Mouse (Mus musculus): Measurements from ENCODE around the gene Tgds. TPM values are rescaled to one million over a fixed set of nuclear protein-coding genes. Genes with fewer than 3 reads are reported as not detected.
A peak's percentile ranks its signal among the peaks of the same experiment; 100 is the strongest.

Gene Tgds
- 22.0 and 26.3 TPM in 2 replicates for polyA plus RNA-seq (2016; fragmentation: Nextera tagmentation; extraction: Ambion mirVana)

- H3K27ac ChIP-seq (replicated peaks), result no peak within 1 kb of the TSS
These were observed at the start of gene Tgds for GRCm38 (mm10) chr14:118132642-118132977. Tgds (minus strand) TSS chr14:118132755.

GRCm38 (mm10) chr14:118180711-118181177 is 48.2 kb upstream of the Tgds start:
- peak overlapping the region; percentile 47 for H3K4me3 ChIP-seq
- H3K9ac ChIP-seq (replicated peaks), result peak overlapping the region; percentile 53
- H3K4me1 ChIP-seq, result no peaks in the 10 kb centered on the region
- no peaks in the 10 kb centered on the region for H3K36me3 ChIP-seq
- ATAC-seq (ENCODE audit: low FRiP score, low read depth), result peak; percentile 69
- peak overlapping the region; percentile 73 for H3K4me2 ChIP-seq (replicated peaks)
- H3K9me3 ChIP-seq, result no peaks in the 10 kb centered on the region
- WGBS, result 2% methylated on average over 10 of the region's 10 CpGs
- H3K27ac ChIP-seq (replicated peaks), result peak overlapping the region; percentile 81
- H3K27me3 ChIP-seq, result no peaks in the 10 kb centered on the region

More at GRCm38 (mm10) chr14:118132642-118132977, at the start of gene Tgds:
- Histone ChIP-seq H3K4me1 (peaks cover 15% of the 10 kb centered on the region), H3K9ac (replicated peaks) (peak within 1 kb of the TSS; percentile 80), H3K36me3 (peaks cover 13% of the 10 kb centered on the region), H3K9me3 (no peaks in the 10 kb centered on the region), H3K4me2 (replicated peaks) (peak within 1 kb of the TSS; percentile 89), H3K4me3 (peak within 1 kb of the TSS; percentile 70), H3K27me3 (peaks cover 6% of the 10 kb centered on the region; the same call in 1 of the 2 replicates)
- WGBS, result 0% methylated on average over 28 of the region's 28 CpGs
- peak; percentile 73 for ATAC-seq (ENCODE audit: low FRiP score, low read depth)

- peak; percentile 91 for ATAC-seq (ENCODE audit: low FRiP score, low read depth)
- peak overlapping the region; percentile 53 for H3K9ac ChIP-seq (replicated peaks)
- H3K27ac ChIP-seq (replicated peaks), result peak overlapping the region; percentile 81
- peak overlapping the region; percentile 73 for H3K4me2 ChIP-seq (replicated peaks)
- WGBS, result under 1% methylated on average over 20 of the region's 20 CpGs
- peak overlapping the region; percentile 47 for H3K4me3 ChIP-seq
- H3K36me3 ChIP-seq, result no peaks in the 10 kb centered on the region
- no peaks in the 10 kb centered on the region for H3K4me1 ChIP-seq
- no peaks in the 10 kb centered on the region for H3K9me3 ChIP-seq
- no peaks in the 10 kb centered on the region for H3K27me3 ChIP-seq
These were observed 47.6 kb upstream of the Tgds start for GRCm38 (mm10) chr14:118180117-118180557.

- Histone ChIP-seq H3K4me1 (no peaks in the 10 kb centered on the region), H3K27me3 (no peaks in the 10 kb centered on the region), H3K9me3 (no peaks in the 10 kb centered on the region), H3K27ac (replicated peaks) (peak overlapping the region; percentile 81), H3K4me2 (replicated peaks) (peak overlapping the region; percentile 73), H3K4me3 (peak overlapping the region; percentile 47), H3K9ac (replicated peaks) (peak overlapping the region; percentile 53), H3K36me3 (no peaks in the 10 kb centered on the region)
- no peak for ATAC-seq (ENCODE audit: low FRiP score, low read depth)
- 32% methylated on average over 7 of the region's 7 CpGs for WGBS
These were observed 47.1 kb upstream of the Tgds start for GRCm38 (mm10) chr14:118179701-118180100.

- Histone ChIP-seq H3K27ac (replicated peaks) (no peak overlapping the region), H3K9me3 (no peaks in the 10 kb centered on the region), H3K4me3 (no peak overlapping the region), H3K9ac (replicated peaks) (no peak overlapping the region), H3K36me3 (no peaks in the 10 kb centered on the region), H3K4me1 (no peaks in the 10 kb centered on the region), H3K27me3 (no peaks in the 10 kb centered on the region), H3K4me2 (replicated peaks) (no peak overlapping the region)
- no peak for ATAC-seq (ENCODE audit: low FRiP score, low read depth)
- 53% methylated on average over 1 of the region's 1 CpGs for WGBS
These were observed 46.7 kb upstream of the Tgds start for GRCm38 (mm10) chr14:118179251-118179650.

GRCm38 (mm10) chr14:118175694-118176085 is 43.1 kb upstream of the Tgds start:
- no peak overlapping the region for H3K4me3 ChIP-seq
- ATAC-seq (ENCODE audit: low FRiP score, low read depth), result no peak
- H3K4me1 ChIP-seq, result no peaks in the 10 kb centered on the region
- H3K36me3 ChIP-seq, result no peaks in the 10 kb centered on the region
- no peaks in the 10 kb centered on the region for H3K9me3 ChIP-seq
- 92% methylated on average over 12 of the region's 12 CpGs for WGBS
- H3K4me2 ChIP-seq (replicated peaks), result no peak overlapping the region
- no peak overlapping the region for H3K27ac ChIP-seq (replicated peaks)
- H3K9ac ChIP-seq (replicated peaks), result no peak overlapping the region
- no peaks in the 10 kb centered on the region for H3K27me3 ChIP-seq

- no peak for ATAC-seq (ENCODE audit: low FRiP score, low read depth)
- H3K36me3 ChIP-seq, result no peaks in the 10 kb centered on the region
- no peak overlapping the region for H3K4me3 ChIP-seq
- H3K27ac ChIP-seq (replicated peaks), result no peak overlapping the region
- no peaks in the 10 kb centered on the region for H3K27me3 ChIP-seq
- 83% methylated on average over 30 of the region's 30 CpGs for WGBS
- no peak overlapping the region for H3K4me2 ChIP-seq (replicated peaks)
- H3K9me3 ChIP-seq, result no peaks in the 10 kb centered on the region
- no peaks in the 10 kb centered on the region for H3K4me1 ChIP-seq
- no peak overlapping the region for H3K9ac ChIP-seq (replicated peaks)
These were observed 42.6 kb upstream of the Tgds start for GRCm38 (mm10) chr14:118175071-118175693.

GRCm38 (mm10) chr14:118173590-118174203 is 41.1 kb upstream of the Tgds start:
- Histone ChIP-seq H3K4me2 (replicated peaks) (no peak overlapping the region), H3K27ac (replicated peaks) (no peak overlapping the region), H3K9me3 (no peaks in the 10 kb centered on the region), H3K9ac (replicated peaks) (no peak overlapping the region), H3K4me3 (no peak overlapping the region), H3K4me1 (no peaks in the 10 kb centered on the region), H3K36me3 (peaks cover 5% of the 10 kb centered on the region), H3K27me3 (no peaks in the 10 kb centered on the region)
- 70% methylated on average over 11 of the region's 11 CpGs for WGBS
- no peak for ATAC-seq (ENCODE audit: low FRiP score, low read depth)

GRCm38 (mm10) chr14:118168776-118169175 is 36.2 kb upstream of the Tgds start:
- peaks cover 8% of the 10 kb centered on the region for H3K36me3 ChIP-seq
- H3K4me1 ChIP-seq, result no peaks in the 10 kb centered on the region
- H3K9ac ChIP-seq (replicated peaks), result no peak overlapping the region
- H3K27me3 ChIP-seq, result no peaks in the 10 kb centered on the region
- 93% methylated on average over 4 of the region's 4 CpGs for WGBS
- ATAC-seq (ENCODE audit: low FRiP score, low read depth), result no peak
- no peak overlapping the region for H3K27ac ChIP-seq (replicated peaks)
- H3K9me3 ChIP-seq, result no peaks in the 10 kb centered on the region
- no peak overlapping the region for H3K4me3 ChIP-seq
- H3K4me2 ChIP-seq (replicated peaks), result no peak overlapping the region

- ATAC-seq (ENCODE audit: low FRiP score, low read depth), result no peak
- no peaks in the 10 kb centered on the region for H3K27me3 ChIP-seq
These were observed 30.1 kb upstream of the Tgds start for GRCm38 (mm10) chr14:118162640-118163039.

GRCm38 (mm10) chr14:118161751-118162150 is 29.2 kb upstream of the Tgds start:
- Histone ChIP-seq H3K27me3 (no peaks in the 10 kb centered on the region), H3K9me3 (no peaks in the 10 kb centered on the region), H3K4me1 (no peaks in the 10 kb centered on the region), H3K36me3 (peaks cover 39% of the 10 kb centered on the region), H3K4me2 (replicated peaks) (no peak overlapping the region), H3K27ac (replicated peaks) (no peak overlapping the region), H3K9ac (replicated peaks) (no peak overlapping the region), H3K4me3 (no peak overlapping the region)
- ATAC-seq (ENCODE audit: low FRiP score, low read depth), result no peak
- 97% methylated on average over 3 of the region's 3 CpGs for WGBS

More at GRCm38 (mm10) chr14:118162640-118163039, 30.1 kb upstream of the Tgds start:
- no peak overlapping the region for H3K4me3 ChIP-seq
- H3K36me3 ChIP-seq, result peaks cover 39% of the 10 kb centered on the region
- no peaks in the 10 kb centered on the region for H3K9me3 ChIP-seq
- no peak overlapping the region for H3K27ac ChIP-seq (replicated peaks)
- H3K4me2 ChIP-seq (replicated peaks), result no peak overlapping the region
- 61% methylated on average over 14 of the region's 14 CpGs for WGBS
- H3K9ac ChIP-seq (replicated peaks), result no peak overlapping the region
- H3K4me1 ChIP-seq, result no peaks in the 10 kb centered on the region

GRCm38 (mm10) chr14:118157146-118157545 is 24.6 kb upstream of the Tgds start:
- Histone ChIP-seq H3K4me1 (no peaks in the 10 kb centered on the region), H3K4me3 (no peak overlapping the region), H3K9me3 (no peaks in the 10 kb centered on the region), H3K36me3 (peaks cover 46% of the 10 kb centered on the region), H3K27me3 (no peaks in the 10 kb centered on the region), H3K4me2 (replicated peaks) (no peak overlapping the region), H3K9ac (replicated peaks) (no peak overlapping the region), H3K27ac (replicated peaks) (no peak overlapping the region)
- WGBS, result 27% methylated on average over 5 of the region's 5 CpGs
- no peak for ATAC-seq (ENCODE audit: low FRiP score, low read depth)
